Mouse (Mus musculus): Measurements from ENCODE around the gene Stx3.

DNA sequence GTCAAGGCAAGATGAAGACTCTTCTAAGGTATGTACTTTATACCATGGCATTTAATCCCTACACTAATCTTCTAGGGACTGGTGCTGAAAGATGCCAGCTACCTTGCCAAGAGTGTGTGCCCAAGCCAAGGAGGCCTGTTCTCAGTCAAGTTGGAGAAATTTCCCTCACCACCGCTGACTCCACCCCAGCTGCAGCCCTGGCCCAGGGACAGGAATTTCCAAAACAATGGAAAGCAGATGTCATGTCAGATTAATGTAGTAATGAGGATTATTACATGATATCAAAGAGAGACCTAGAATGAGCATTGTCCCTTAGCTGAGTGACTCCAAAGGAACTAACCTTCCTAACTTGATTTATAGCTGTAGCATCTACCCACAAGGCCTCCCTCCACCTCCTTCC lies 8.3 kb downstream of the Stx3 start:
- no peak for TF ChIP-seq ZNF384 (IDR thresholded peaks at IDR 0.05; ENCODE audit: low read depth, low read length)
- TF ChIP-seq ZC3H11A (IDR thresholded peaks at IDR 0.05; ENCODE audit: borderline replicate concordance, low read depth, low read length), result no peak
- TF ChIP-seq MAFK (IDR thresholded peaks at IDR 0.05; ENCODE audit: insufficient read depth, low read depth, low read length), result no peak
- TF ChIP-seq CHD2 (IDR thresholded peaks at IDR 0.05; ENCODE audit: low read depth, low read length), result no peak
- no peak for TF ChIP-seq HCFC1 (IDR thresholded peaks at IDR 0.05; ENCODE audit: borderline replicate concordance, insufficient read depth, low read length)
